Mouse (Mus musculus): ENCODE data around the gene Prkcq.
"Not testable (repeated sequence)": the region's sequence is repeated elsewhere in the genome, so short reads cannot be mapped to it uniquely, and the experiment has no call there.

The Prkcq gene

GRCm38 (mm10) chr2:11290931-11291330, 119.0 kb downstream of the Prkcq start:
- DNase-seq (ENCODE audit: low read depth, low spot score): no peak

GRCm38 (mm10) chr2:11291570-11292405, 119.9 kb downstream of the Prkcq start:
- DNase-seq (ENCODE audit: low read depth, low spot score): no peak

GRCm38 (mm10) chr2:11293144-11293543, 121.2 kb downstream of the Prkcq start:
- DNase-seq (ENCODE audit: low read depth, low spot score): no peak

GRCm38 (mm10) chr2:11294643-11295191, 122.8 kb downstream of the Prkcq start:
- no peak for DNase-seq (ENCODE audit: low read depth, low spot score)

- DNase-seq (ENCODE audit: low read depth, low spot score): no peak
Observed at GRCm38 (mm10) chr2:11298811-11299210, 126.9 kb downstream of the Prkcq start.

GRCm38 (mm10) chr2:11299366-11299765, 127.5 kb downstream of the Prkcq start:
- no peak for DNase-seq (ENCODE audit: low read depth, low spot score)

- no peak for DNase-seq (ENCODE audit: low read depth, low spot score)
Observed at GRCm38 (mm10) chr2:11300362-11300761, 128.5 kb downstream of the Prkcq start.

- peak; percentile 50 for DNase-seq (ENCODE audit: low read depth, low spot score)
Observed at GRCm38 (mm10) chr2:11320241-11320640, 148.3 kb downstream of the Prkcq start.

GRCm38 (mm10) chr2:11322396-11322795, 150.5 kb downstream of the Prkcq start:
- DNase-seq (ENCODE audit: low read depth, low spot score): no peak

GRCm38 (mm10) chr2:11327280-11327679, 155.4 kb downstream of the Prkcq start:
- DNase-seq (ENCODE audit: low read depth, low spot score): no peak

- no peak for DNase-seq (ENCODE audit: low read depth, low spot score)
Observed at GRCm38 (mm10) chr2:11329407-11330224, 157.7 kb downstream of the Prkcq start.

GRCm38 (mm10) chr2:11331528-11332446, 159.9 kb downstream of the Prkcq start:
- peak; percentile 85 for DNase-seq (ENCODE audit: low read depth, low spot score)

GRCm38 (mm10) chr2:11332469-11332868, 160.6 kb downstream of the Prkcq start:
- DNase-seq (ENCODE audit: low read depth, low spot score): no peak

- DNase-seq (ENCODE audit: low read depth, low spot score): no peak
Observed at GRCm38 (mm10) chr2:11333301-11334017, 161.6 kb downstream of the Prkcq start.

- DNase-seq (ENCODE audit: low read depth, low spot score): no peak
Observed at GRCm38 (mm10) chr2:11336320-11336719, 164.4 kb downstream of the Prkcq start.

GRCm38 (mm10) chr2:11338931-11339839, 167.3 kb downstream of the Prkcq start:
- no peak for DNase-seq (ENCODE audit: low read depth, low spot score)

- no peak for DNase-seq (ENCODE audit: low read depth, low spot score)
Observed at GRCm38 (mm10) chr2:11344691-11345090, 172.8 kb downstream of the Prkcq start.

- not testable (repeated sequence) for DNase-seq (ENCODE audit: low read depth, low spot score)
Observed at GRCm38 (mm10) chr2:11346419-11346818, 174.5 kb downstream of the Prkcq start.

GRCm38 (mm10) chr2:11347791-11348190, 175.9 kb downstream of the Prkcq start:
- DNase-seq (ENCODE audit: low read depth, low spot score): no peak

All from forelimb bud, embryonic 11.5 days (tissue).